Mouse (Mus musculus) kidney, adult 2 months (tissue): ENCODE results near the gene Gm28043.

ENCODE experiments used
- CTCF ChIP-seq: fragments of 200-500 bp; conservative IDR thresholded peaks from 2 replicates; pipeline ENCODE4 v1.5.1; 2011; ENCODE audit warnings: low read depth, mild to moderate bottlenecking, control low read depth, low read length, moderate library complexity, mixed read lengths; ENCODE audit not compliant: insufficient read depth, insufficient read length
- POLR2A ChIP-seq: fragments of 200-500 bp; IDR thresholded peaks from one replicate; pipeline ENCODE4 v1.6.1; 2011; ENCODE audit warnings: low read depth, low read length, control low read depth

GRCm38 (mm10) chr17:29629620-29630019 is 14.9 kb downstream of the Gm28043 start:
- TF ChIP-seq CTCF (no peak), POLR2A (no peak)
